Mouse (Mus musculus) thymus, postnatal 36 days (tissue): Measurements from ENCODE around the gene Cdr1.

Experiments
- DNase-seq, 2 experiments: peaks; one replicate each; pipeline ENCODE4 v3.0.0; 2022; ENCODE audit warnings: mixed read lengths in 2 of 2

The Cdr1 gene

DNA sequence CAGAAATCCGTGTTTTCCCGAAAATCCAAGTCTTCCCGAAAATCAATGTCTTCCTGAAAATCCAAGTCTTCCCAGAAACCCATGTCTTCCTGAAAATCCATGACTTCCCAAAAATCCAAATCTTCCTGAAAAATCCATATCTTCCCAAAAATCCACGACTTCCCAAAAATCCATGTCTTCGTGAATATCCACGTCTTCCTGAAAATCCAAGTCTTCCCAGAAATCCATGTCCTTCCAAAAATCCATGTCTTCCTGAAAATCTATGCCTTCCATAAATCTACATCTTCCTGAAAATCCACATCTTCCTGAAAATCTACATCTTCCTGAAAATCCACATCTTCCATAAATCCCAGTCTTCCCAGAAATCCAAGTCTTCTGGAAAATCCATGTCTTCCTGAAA, at the start of gene Cdr1:
Cdr1 (minus strand) TSS at position 101 of the 400 bp plus-strand sequence.
- no peak for DNase-seq

DNA sequence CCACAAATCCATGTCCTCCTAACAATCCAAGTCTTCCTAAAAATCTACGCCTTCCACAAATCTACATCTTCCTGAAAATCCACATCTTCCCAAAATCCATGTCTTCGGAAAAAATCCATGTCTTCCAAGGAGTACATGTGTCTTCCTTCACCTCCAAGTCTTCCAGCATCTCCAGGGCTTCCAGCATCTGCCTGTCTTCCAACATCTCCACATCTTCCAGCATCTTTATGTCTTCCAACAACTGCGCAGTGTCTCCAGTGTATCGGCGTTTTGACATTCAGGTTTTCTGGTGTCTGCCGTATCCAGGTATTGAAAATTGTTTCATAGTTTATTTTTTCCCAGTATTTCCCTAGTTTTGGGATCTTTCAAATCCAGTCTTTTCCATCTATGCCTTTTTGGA, 511 bp upstream of the Cdr1 start:
- no peak for DNase-seq

DNA sequence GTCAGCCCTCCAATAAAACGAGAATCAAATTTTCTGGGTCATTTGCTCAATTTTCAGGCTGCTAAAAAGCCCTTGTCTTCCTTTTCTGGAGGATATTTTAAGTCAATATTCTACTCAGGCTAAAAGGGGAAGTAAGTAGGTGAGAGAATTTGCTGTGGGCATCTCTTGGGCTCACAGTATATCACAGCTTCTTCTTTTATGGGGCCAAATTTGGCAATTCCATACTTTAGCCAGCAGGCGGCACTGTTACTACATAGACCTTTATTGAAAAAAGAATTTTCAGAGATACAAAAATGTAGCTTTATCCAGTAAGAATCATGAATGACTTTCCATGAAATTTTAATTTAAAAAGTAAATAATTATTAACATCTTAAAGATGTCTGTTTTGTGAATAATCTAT, 18.8 kb downstream of the Cdr1 start:
- DNase-seq: no peak

DNA sequence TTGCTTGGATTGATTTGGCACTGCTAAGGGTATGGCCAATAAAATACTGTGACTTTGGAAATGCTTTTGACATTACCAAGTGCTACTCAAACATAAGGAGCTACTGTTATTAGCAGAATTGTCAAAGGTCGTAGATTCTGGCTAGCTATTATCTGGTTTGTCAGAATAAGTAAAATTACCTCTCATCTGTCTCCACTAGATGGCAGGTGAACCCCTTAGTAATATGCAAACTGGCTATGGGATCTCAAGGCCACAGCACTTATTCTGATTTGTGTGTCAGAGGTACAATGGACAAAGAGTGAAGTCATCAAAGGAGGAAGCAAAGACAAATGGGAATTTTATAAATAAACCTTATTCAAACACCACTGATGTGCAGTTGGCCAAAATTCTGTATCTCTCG, 24.1 kb downstream of the Cdr1 start:
- DNase-seq: no peak

DNA sequence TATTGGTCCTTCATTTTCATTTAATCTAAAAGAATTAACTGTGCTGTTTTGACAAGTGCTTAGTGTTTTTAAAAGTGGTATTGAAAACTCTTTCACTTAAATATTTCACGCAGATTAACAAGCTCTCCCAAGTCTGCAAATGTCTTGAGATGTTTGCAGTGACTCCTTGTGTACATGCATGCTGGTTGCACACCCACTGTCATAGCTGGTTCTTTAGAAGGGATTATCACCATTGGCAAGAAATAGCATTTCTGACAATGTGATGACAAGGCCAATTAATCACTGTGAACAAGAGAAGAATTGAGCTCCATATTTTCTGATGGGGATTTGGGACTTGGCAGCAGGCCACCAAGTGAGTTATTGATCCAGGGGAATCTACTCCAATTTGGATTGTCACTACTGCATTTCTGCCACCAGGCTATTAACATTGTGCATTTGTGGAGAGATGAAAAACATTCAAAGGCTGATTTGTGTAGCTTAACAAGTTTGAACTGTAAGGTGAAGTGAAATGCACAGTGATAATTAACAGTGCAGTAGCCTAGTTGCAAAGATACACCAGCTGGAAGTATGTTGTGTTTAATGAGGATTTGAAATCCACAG, 30.6 kb downstream of the Cdr1 start:
- DNase-seq: no peak

DNA sequence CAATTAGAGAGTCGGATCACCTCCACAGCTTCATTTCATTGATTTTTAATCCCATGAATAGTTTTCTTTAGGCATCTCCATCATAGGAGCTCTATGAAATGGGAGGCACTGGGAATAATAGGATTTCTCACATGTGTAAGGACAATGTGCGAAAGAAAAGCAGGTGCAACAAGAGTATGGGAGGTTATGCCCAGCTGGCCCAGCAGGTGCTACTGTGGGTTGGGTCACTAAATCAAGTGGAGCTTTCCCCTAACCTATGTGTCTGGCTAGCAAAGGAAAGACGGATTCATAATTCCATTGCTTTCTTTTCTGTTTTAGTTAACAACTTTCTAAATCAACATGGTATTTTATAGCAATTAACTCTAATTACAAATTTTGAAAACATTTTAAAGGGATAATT, 31.1 kb downstream of the Cdr1 start:
- DNase-seq: no peak

DNA sequence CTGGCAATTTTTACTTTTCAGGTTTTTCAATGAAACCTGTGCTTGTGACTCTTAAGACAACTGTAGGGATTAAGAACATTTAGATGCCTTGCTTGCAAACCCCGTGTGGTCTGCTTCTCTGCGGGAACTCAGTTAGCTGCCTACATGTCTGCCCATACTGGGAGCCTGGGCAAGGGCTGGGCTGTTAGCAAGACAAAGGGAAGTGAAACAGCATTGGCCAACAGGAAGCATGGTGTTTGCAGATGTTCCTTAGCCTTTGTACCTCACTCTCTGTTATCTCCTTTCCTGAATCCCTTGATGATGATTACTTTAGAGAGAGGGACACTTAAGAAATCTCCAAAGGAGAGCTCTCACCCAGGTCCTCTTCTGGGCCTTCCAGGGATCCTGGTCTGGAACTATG, 38.8 kb downstream of the Cdr1 start:
- no peak for DNase-seq

DNA sequence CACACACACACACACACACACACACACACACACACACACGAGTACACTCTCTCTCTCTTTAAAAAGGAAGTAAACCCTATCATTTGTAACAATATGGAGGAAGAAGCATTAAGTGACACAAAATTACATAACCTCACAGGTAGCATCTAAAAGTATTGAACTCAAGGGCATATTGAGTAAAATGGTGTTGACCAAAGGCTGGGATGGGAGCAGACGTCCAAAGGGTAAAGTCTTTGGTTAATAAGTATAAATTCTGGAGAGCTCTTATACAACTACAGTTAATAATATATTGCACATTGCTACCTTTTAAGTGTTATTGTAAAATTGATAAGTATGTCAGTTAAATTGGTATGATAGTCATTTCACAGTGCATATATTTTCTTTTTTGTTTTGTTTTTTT, 39.9 kb downstream of the Cdr1 start:
- DNase-seq: no peak

DNA sequence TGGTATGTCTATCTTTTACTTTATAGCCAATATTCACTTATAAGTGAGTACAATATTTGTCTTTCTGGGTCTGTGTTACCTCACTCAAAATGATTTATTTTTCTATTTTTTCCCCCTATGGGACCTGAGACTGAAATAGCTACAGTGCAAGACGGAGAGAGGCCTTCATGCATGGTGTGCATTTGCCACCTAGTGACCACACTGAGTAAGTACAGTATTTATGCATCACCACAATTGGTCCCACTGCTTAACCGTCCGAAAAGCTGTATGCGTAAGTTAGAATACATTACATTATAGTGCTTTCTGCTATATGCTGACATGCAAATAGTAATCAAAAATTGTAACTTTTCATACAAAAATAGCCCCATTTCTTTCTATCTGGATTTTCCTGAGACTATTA, 50.8 kb downstream of the Cdr1 start:
- no peak for DNase-seq
